14 mouse cellular contexts compared by ENCODE assay signal in genomic region chr6:72091007-72091406, GRCm38 (mm10). TPM values are rescaled to one million over a fixed set of nuclear protein-coding genes. Genes with fewer than 3 reads are reported as not detected.
DNase-seq lines count a peak whose midpoint lies in the region; ATAC-seq lines count a peak whose summit lies in the region.
"Had no signal": no experiment of that assay in that cellular context is flagged by ENCODE, and none has a peak within 500 bp of the region (broad histone marks: within the 10 kb centered on the region; RNA-seq: fewer than 3 reads in every experiment).

No protein-coding gene starts in this region.

- H3K9me3 ChIP-seq in hindbrain, embryonic 10.5 days: no peaks in the 10 kb centered on the region
- H3K9me3 ChIP-seq in hindbrain, embryonic 12.5 days (replicated peaks): no peaks in the 10 kb centered on the region
- H3K9me3 ChIP-seq in midbrain, embryonic 14.5 days (ENCODE audit: control insufficient read depth, low read length): no peaks in the 10 kb centered on the region
- H3K9me3 ChIP-seq in midbrain, embryonic 15.5 days: no peaks in the 10 kb centered on the region
- no peaks in the 10 kb centered on the region for H3K9me3 ChIP-seq in embryonic facial prominence, embryonic 13.5 days
- H3K9me3 ChIP-seq: heart, embryonic 10.5 days; midbrain, embryonic 13.5 days had no signal

- no peak for ATAC-seq in hindbrain, embryonic 12.5 days (ENCODE audit: low FRiP score)
- no peak for ATAC-seq in midbrain, embryonic 14.5 days (ENCODE audit: low FRiP score, low TSS enrichment)
- ATAC-seq in midbrain, embryonic 15.5 days (replicated peaks): no peak
- 0 out of 2 replicates have a peak, but pooled peaks have one; percentile 15 for ATAC-seq in embryonic facial prominence, embryonic 13.5 days (ENCODE audit: insufficient number of reproducible peaks, insufficient read depth, low FRiP score, low TSS enrichment, low read depth)
- ATAC-seq: midbrain, embryonic 13.5 days had no signal

- no peak overlapping the region for H3K27ac ChIP-seq in hindbrain, embryonic 10.5 days
- no peak overlapping the region for H3K27ac ChIP-seq in hindbrain, embryonic 12.5 days
- no peak overlapping the region for H3K27ac ChIP-seq in midbrain, embryonic 14.5 days (replicated peaks; ENCODE audit: low read depth, low read length)
- no peak overlapping the region for H3K27ac ChIP-seq in midbrain, embryonic 15.5 days
- H3K27ac ChIP-seq in embryonic facial prominence, embryonic 13.5 days: peak overlapping the region; percentile 55
- H3K27ac ChIP-seq: heart, embryonic 10.5 days; midbrain, embryonic 13.5 days had no signal

- H3K4me2 ChIP-seq in hindbrain, embryonic 12.5 days (replicated peaks): no peak overlapping the region
- no peak overlapping the region for H3K4me2 ChIP-seq in midbrain, embryonic 14.5 days (ENCODE audit: low read length)
- H3K4me2 ChIP-seq in midbrain, embryonic 15.5 days: no peak overlapping the region
- no peak overlapping the region for H3K4me2 ChIP-seq in embryonic facial prominence, embryonic 13.5 days
- H3K4me2 ChIP-seq: midbrain, embryonic 13.5 days had no signal

- 50% methylated on average over 6 of the region's 6 CpGs for WGBS in hindbrain, embryonic 10.5 days
- 48% methylated on average over 6 of the region's 6 CpGs for WGBS in hindbrain, embryonic 12.5 days
- 49% methylated on average over 6 of the region's 6 CpGs for WGBS in midbrain, embryonic 14.5 days
- WGBS in midbrain, embryonic 15.5 days: 55% methylated on average over 6 of the region's 6 CpGs
- 35% methylated on average over 6 of the region's 6 CpGs for WGBS in embryonic facial prominence, embryonic 13.5 days

- peaks cover 3% of the 10 kb centered on the region for H3K27me3 ChIP-seq in hindbrain, embryonic 10.5 days (ENCODE audit: insufficient read depth, poor library complexity, severe bottlenecking)
- H3K27me3 ChIP-seq in hindbrain, embryonic 12.5 days: no peaks in the 10 kb centered on the region
- no peaks in the 10 kb centered on the region for H3K27me3 ChIP-seq in midbrain, embryonic 14.5 days (ENCODE audit: control insufficient read depth, insufficient read depth, low read length)
- H3K27me3 ChIP-seq in midbrain, embryonic 15.5 days (replicated peaks): no peaks in the 10 kb centered on the region
- no peaks in the 10 kb centered on the region for H3K27me3 ChIP-seq in embryonic facial prominence, embryonic 13.5 days
- H3K27me3 ChIP-seq: midbrain, embryonic 13.5 days had no signal

- H3K4me1 ChIP-seq in hindbrain, embryonic 10.5 days (replicated peaks): peaks cover 15% of the 10 kb centered on the region; the same call in 1 of the 2 replicates
- H3K4me1 ChIP-seq in hindbrain, embryonic 12.5 days: no peaks in the 10 kb centered on the region
- no peaks in the 10 kb centered on the region for H3K4me1 ChIP-seq in midbrain, embryonic 14.5 days (ENCODE audit: control insufficient read depth, insufficient read depth, low read length)
- H3K4me1 ChIP-seq in midbrain, embryonic 15.5 days: no peaks in the 10 kb centered on the region
- H3K4me1 ChIP-seq in embryonic facial prominence, embryonic 13.5 days: peaks cover 17% of the 10 kb centered on the region
- H3K4me1 ChIP-seq: midbrain, embryonic 13.5 days had no signal

- H3K36me3 ChIP-seq in hindbrain, embryonic 10.5 days: no peaks in the 10 kb centered on the region
- H3K36me3 ChIP-seq in hindbrain, embryonic 12.5 days: no peaks in the 10 kb centered on the region
- H3K36me3 ChIP-seq in midbrain, embryonic 14.5 days (ENCODE audit: control insufficient read depth, insufficient read depth, low read length): no peaks in the 10 kb centered on the region
- no peaks in the 10 kb centered on the region for H3K36me3 ChIP-seq in midbrain, embryonic 15.5 days (replicated peaks)
- no peaks in the 10 kb centered on the region for H3K36me3 ChIP-seq in embryonic facial prominence, embryonic 13.5 days
- H3K36me3 ChIP-seq: heart, embryonic 10.5 days; midbrain, embryonic 13.5 days had no signal

- DNase-seq in hindbrain, embryonic 10.5 days (ENCODE audit: low spot score): peak; percentile 32
- peak; percentile 8 for DNase-seq in midbrain, embryonic 14.5 days
- peak; percentile 21 for DNase-seq in naive thymus-derived CD4-positive, alpha-beta T cell, adult 2 months (ENCODE audit: low read depth)
- DNase-seq in urinary bladder, postnatal 36 days (ENCODE audit: low spot score in 2 of 2): no peak
- no peak for DNase-seq in c-Kit-positive CD71-positive TER-119-positive erythroid progenitor cells, embryonic 14.5 days (ENCODE audit: low spot score)
- DNase-seq: cerebellum, adult 9-11 months; kidney, adult 9 months; lung, postnatal 14 days; thymus, postnatal 36 days had no signal

- H3K4me3 ChIP-seq in hindbrain, embryonic 10.5 days: no peak overlapping the region
- no peak overlapping the region for H3K4me3 ChIP-seq in hindbrain, embryonic 12.5 days
- no peak overlapping the region for H3K4me3 ChIP-seq in midbrain, embryonic 14.5 days (replicated peaks; ENCODE audit: low read depth, low read length)
- H3K4me3 ChIP-seq in midbrain, embryonic 15.5 days: no peak overlapping the region
- no peak overlapping the region for H3K4me3 ChIP-seq in embryonic facial prominence, embryonic 13.5 days
- H3K4me3 ChIP-seq: heart, embryonic 10.5 days; midbrain, embryonic 13.5 days had no signal

- no peak overlapping the region for H3K9ac ChIP-seq in hindbrain, embryonic 12.5 days
- H3K9ac ChIP-seq in midbrain, embryonic 14.5 days (replicated peaks; ENCODE audit: low read length): no peak overlapping the region
- H3K9ac ChIP-seq in midbrain, embryonic 15.5 days: no peak overlapping the region
- H3K9ac ChIP-seq in embryonic facial prominence, embryonic 13.5 days: no peak overlapping the region
- H3K9ac ChIP-seq: midbrain, embryonic 13.5 days had no signal

RNA-seq across cellular contexts. Expression of gene St3gal5, which starts 6.4 kb away (rescaled TPM):
- polyA plus RNA-seq in hindbrain, embryonic 10.5 days (2016; fragmentation: Nextera tagmentation; extraction: Ambion mirVana): 41.6 and 43.0 TPM in 2 replicates
- polyA plus RNA-seq in hindbrain, embryonic 12.5 days (2016; fragmentation: Nextera tagmentation; extraction: Ambion mirVana): 47.1 and 53.6 TPM in 2 replicates
- 44.4 and 49.8 TPM in 2 replicates for polyA plus RNA-seq in midbrain, embryonic 14.5 days (2014; fragmentation: Nextera tagmentation; extraction: Ambion mirVana)
- polyA plus RNA-seq in midbrain, embryonic 15.5 days (2015; fragmentation: Nextera tagmentation; extraction: Ambion mirVana): 54.7 and 62.1 TPM in 2 replicates
- polyA plus RNA-seq in embryonic facial prominence, embryonic 13.5 days (2015; fragmentation: Nextera tagmentation; extraction: Ambion mirVana): 18.5 and 22.8 TPM in 2 replicates

Comparison
In these comparisons a context has a peak if more than half of its experiments do, and no peak if none do; other contexts are left out.
1. DNase-seq: peak in hindbrain, embryonic 10.5 days (single experiment), midbrain, embryonic 14.5 days (single experiment) and naive thymus-derived CD4-positive, alpha-beta T cell, adult 2 months (single experiment); none in urinary bladder, postnatal 36 days (0 of 2) and c-Kit-positive CD71-positive TER-119-positive erythroid progenitor cells, embryonic 14.5 days (single experiment).